Mouse (Mus musculus): ENCODE measurements around the gene Nav1. TPM values are rescaled to one million over a fixed set of nuclear protein-coding genes. Genes with fewer than 3 reads are reported as not detected.

Gene Nav1
- polyA plus RNA-seq, 1 experiment from 2014 or later: 25.6 TPM

DNA sequence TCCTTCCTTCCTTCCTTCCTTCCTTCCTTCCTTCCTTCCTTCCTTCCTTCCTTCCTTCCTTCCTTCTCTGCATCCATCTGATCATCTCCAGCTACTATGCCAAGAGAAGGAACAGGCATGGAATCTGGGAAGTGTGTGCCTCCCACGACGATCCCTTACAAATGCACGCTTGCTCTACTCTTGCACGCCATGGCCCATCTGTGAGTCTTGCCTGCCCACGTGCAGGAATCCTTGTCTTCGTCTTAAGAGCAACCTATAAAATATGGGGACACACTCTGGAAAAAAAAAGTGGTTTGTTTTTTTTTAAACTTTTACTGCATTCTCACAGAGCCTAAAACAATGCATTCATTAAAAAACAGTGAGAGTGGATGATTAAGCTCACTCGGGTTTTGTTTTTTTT, 40.5 kb downstream of the Nav1 start:
- no peak overlapping the region for H3K4me2 ChIP-seq (replicated peaks; ENCODE audit: low read depth, low read length)
- H3K36me3 ChIP-seq (ENCODE audit: control insufficient read depth, insufficient read depth, low read length): no peaks in the 10 kb centered on the region
- peaks cover 27% of the 10 kb centered on the region for H3K4me1 ChIP-seq (ENCODE audit: control insufficient read depth, insufficient read depth, low read length)
- H3K27me3 ChIP-seq (ENCODE audit: control insufficient read depth, insufficient read depth, low read length): no peaks in the 10 kb centered on the region
- ATAC-seq (ENCODE audit: insufficient number of reproducible peaks, insufficient read depth, low FRiP score, low read depth): no peak
- WGBS: 79% methylated on average over 7 of the region's 7 CpGs
- H3K9ac ChIP-seq (replicated peaks; ENCODE audit: low read depth, low read length): no peak overlapping the region
- no peak overlapping the region for H3K27ac ChIP-seq (ENCODE audit: low read length)
- no peaks in the 10 kb centered on the region for H3K9me3 ChIP-seq (ENCODE audit: control insufficient read depth, low read depth, low read length)
- no peak overlapping the region for H3K4me3 ChIP-seq (ENCODE audit: low read depth, low read length)

GRCm38 (mm10) chr1:135565775-135566174, 41.3 kb downstream of the Nav1 start:
- Histone ChIP-seq H3K4me2 (replicated peaks; ENCODE audit: low read depth, low read length) (no peak overlapping the region), H3K27ac (ENCODE audit: low read length) (no peak overlapping the region), H3K9me3 (ENCODE audit: control insufficient read depth, low read depth, low read length) (no peaks in the 10 kb centered on the region), H3K27me3 (ENCODE audit: control insufficient read depth, insufficient read depth, low read length) (no peaks in the 10 kb centered on the region), H3K9ac (replicated peaks; ENCODE audit: low read depth, low read length) (no peak overlapping the region), H3K36me3 (ENCODE audit: control insufficient read depth, insufficient read depth, low read length) (no peaks in the 10 kb centered on the region), H3K4me3 (ENCODE audit: low read depth, low read length) (no peak overlapping the region), H3K4me1 (ENCODE audit: control insufficient read depth, insufficient read depth, low read length) (peaks cover 32% of the 10 kb centered on the region)
- 87% methylated on average over 5 of the region's 5 CpGs for WGBS
- ATAC-seq (ENCODE audit: insufficient number of reproducible peaks, insufficient read depth, low FRiP score, low read depth): no peak

- WGBS: 48% methylated on average over 10 of the region's 10 CpGs
- H3K4me3 ChIP-seq (ENCODE audit: low read depth, low read length): no peak overlapping the region
- peaks cover 32% of the 10 kb centered on the region for H3K4me1 ChIP-seq (ENCODE audit: control insufficient read depth, insufficient read depth, low read length)
- no peaks in the 10 kb centered on the region for H3K9me3 ChIP-seq (ENCODE audit: control insufficient read depth, low read depth, low read length)
- H3K4me2 ChIP-seq (replicated peaks; ENCODE audit: low read depth, low read length): no peak overlapping the region
- no peaks in the 10 kb centered on the region for H3K27me3 ChIP-seq (ENCODE audit: control insufficient read depth, insufficient read depth, low read length)
- H3K27ac ChIP-seq (ENCODE audit: low read length): peak overlapping the region; percentile 21; the same call in 1 of the 2 replicates
- no peak overlapping the region for H3K9ac ChIP-seq (replicated peaks; ENCODE audit: low read depth, low read length)
- no peak for ATAC-seq (ENCODE audit: insufficient number of reproducible peaks, insufficient read depth, low FRiP score, low read depth)
- H3K36me3 ChIP-seq (ENCODE audit: control insufficient read depth, insufficient read depth, low read length): no peaks in the 10 kb centered on the region
Measured at GRCm38 (mm10) chr1:135564660-135565519, 42.2 kb downstream of the Nav1 start.

DNA sequence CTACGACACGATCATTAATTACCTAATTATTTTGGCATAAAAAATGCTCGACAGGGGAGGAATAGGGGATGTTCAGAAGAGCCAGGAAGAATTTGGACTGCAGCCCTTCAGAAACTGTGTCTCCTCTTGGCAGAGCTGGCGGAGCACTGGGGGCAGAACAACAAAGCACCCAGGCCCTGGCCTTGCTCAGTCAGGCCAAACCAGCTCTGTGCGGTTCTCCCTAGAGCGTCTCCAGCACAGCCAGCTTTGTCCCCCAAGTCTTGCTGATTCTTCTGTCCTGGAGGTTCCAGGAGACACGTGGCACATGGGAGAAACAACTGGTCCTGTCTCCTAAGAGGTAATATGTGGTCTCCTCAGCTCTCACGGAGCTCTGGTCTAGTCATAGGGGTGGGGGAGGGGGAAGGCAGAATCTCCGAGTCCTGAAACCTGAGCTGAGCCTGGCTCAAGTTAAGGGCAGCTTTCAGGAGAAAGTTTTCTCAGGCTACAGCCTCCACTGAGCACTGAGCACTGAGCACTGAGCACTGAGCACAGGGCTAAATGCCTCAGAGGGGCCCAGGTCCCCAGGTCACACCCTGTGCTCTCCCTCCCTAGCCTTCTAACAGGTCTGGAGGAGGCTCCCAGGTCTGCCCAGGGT, 43.2 kb downstream of the Nav1 start:
- WGBS: 25% methylated on average over 9 of the region's 9 CpGs
- Histone ChIP-seq H3K4me3 (ENCODE audit: low read depth, low read length) (no peak overlapping the region), H3K9ac (replicated peaks; ENCODE audit: low read depth, low read length) (no peak overlapping the region), H3K4me2 (replicated peaks; ENCODE audit: low read depth, low read length) (no peak overlapping the region), H3K27me3 (ENCODE audit: control insufficient read depth, insufficient read depth, low read length) (no peaks in the 10 kb centered on the region), H3K36me3 (ENCODE audit: control insufficient read depth, insufficient read depth, low read length) (no peaks in the 10 kb centered on the region), H3K9me3 (ENCODE audit: control insufficient read depth, low read depth, low read length) (no peaks in the 10 kb centered on the region), H3K4me1 (ENCODE audit: control insufficient read depth, insufficient read depth, low read length) (peaks cover 32% of the 10 kb centered on the region), H3K27ac (ENCODE audit: low read length) (peak overlapping the region; percentile 61; the same call in 1 of the 2 replicates)
- peak; percentile 26; the same call in 1 of the 2 replicates for ATAC-seq (ENCODE audit: insufficient number of reproducible peaks, insufficient read depth, low FRiP score, low read depth)

DNA sequence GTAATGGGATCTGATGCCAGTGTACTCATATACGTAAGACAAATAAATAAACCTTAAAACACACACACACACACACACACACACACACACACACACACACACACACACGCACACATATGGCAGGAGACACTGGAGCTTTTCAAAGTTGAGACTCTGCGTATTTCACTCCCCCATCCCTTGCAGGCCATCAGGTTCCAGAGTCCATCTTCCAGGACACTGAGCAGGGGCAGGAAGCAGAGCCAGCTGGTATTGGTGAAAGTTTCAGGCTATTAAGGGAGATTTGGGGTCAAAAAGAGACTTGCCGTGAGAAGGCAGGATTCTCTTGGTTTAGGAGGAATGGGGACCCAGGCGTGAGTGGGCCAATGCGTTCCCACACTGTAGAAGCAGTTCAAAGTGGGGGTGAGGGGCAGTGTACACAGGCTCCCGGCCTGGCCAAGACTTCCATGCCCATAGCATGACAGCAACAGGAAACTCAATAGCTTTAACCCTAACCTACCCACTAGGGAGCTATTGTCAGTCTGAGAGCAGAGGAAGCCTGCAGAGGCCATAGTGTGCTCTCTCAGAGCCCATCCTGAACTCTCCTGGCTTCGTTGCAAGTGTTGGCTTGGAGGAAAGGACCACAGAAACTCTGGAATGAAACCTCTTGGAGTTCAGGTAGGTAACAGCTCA, 44.0 kb downstream of the Nav1 start:
- no peaks in the 10 kb centered on the region for H3K9me3 ChIP-seq (ENCODE audit: control insufficient read depth, low read depth, low read length)
- WGBS: 50% methylated on average over 8 of the region's 8 CpGs
- ATAC-seq (ENCODE audit: insufficient number of reproducible peaks, insufficient read depth, low FRiP score, low read depth): no peak
- H3K36me3 ChIP-seq (ENCODE audit: control insufficient read depth, insufficient read depth, low read length): no peaks in the 10 kb centered on the region
- no peak overlapping the region for H3K4me2 ChIP-seq (replicated peaks; ENCODE audit: low read depth, low read length)
- no peaks in the 10 kb centered on the region for H3K27me3 ChIP-seq (ENCODE audit: control insufficient read depth, insufficient read depth, low read length)
- peak overlapping the region; percentile 61; the same call in 1 of the 2 replicates for H3K27ac ChIP-seq (ENCODE audit: low read length)
- no peak overlapping the region for H3K4me3 ChIP-seq (ENCODE audit: low read depth, low read length)
- no peak overlapping the region for H3K9ac ChIP-seq (replicated peaks; ENCODE audit: low read depth, low read length)
- H3K4me1 ChIP-seq (ENCODE audit: control insufficient read depth, insufficient read depth, low read length): peaks cover 32% of the 10 kb centered on the region

- Histone ChIP-seq H3K36me3 (ENCODE audit: control insufficient read depth, insufficient read depth, low read length) (no peaks in the 10 kb centered on the region), H3K4me2 (replicated peaks; ENCODE audit: low read depth, low read length) (no peak overlapping the region), H3K4me1 (ENCODE audit: control insufficient read depth, insufficient read depth, low read length) (peaks cover 32% of the 10 kb centered on the region), H3K4me3 (ENCODE audit: low read depth, low read length) (no peak overlapping the region), H3K9ac (replicated peaks; ENCODE audit: low read depth, low read length) (no peak overlapping the region), H3K27ac (ENCODE audit: low read length) (no peak overlapping the region), H3K27me3 (ENCODE audit: control insufficient read depth, insufficient read depth, low read length) (no peaks in the 10 kb centered on the region), H3K9me3 (ENCODE audit: control insufficient read depth, low read depth, low read length) (no peaks in the 10 kb centered on the region)
- 8% methylated on average over 4 of the region's 4 CpGs for WGBS
- no peak for ATAC-seq (ENCODE audit: insufficient number of reproducible peaks, insufficient read depth, low FRiP score, low read depth)
Measured at GRCm38 (mm10) chr1:135562115-135562514, 45.0 kb downstream of the Nav1 start.

GRCm38 (mm10) chr1:135561282-135561681, 45.8 kb downstream of the Nav1 start:
- H3K4me1 ChIP-seq (ENCODE audit: control insufficient read depth, insufficient read depth, low read length): peaks cover 32% of the 10 kb centered on the region
- no peak overlapping the region for H3K4me2 ChIP-seq (replicated peaks; ENCODE audit: low read depth, low read length)
- H3K9ac ChIP-seq (replicated peaks; ENCODE audit: low read depth, low read length): no peak overlapping the region
- no peaks in the 10 kb centered on the region for H3K9me3 ChIP-seq (ENCODE audit: control insufficient read depth, low read depth, low read length)
- no peak overlapping the region for H3K4me3 ChIP-seq (ENCODE audit: low read depth, low read length)
- 0 out of 2 replicates have a peak overlapping the region, but pooled peaks have one; percentile 6 for H3K27ac ChIP-seq (ENCODE audit: low read length)
- WGBS: 30% methylated on average over 6 of the region's 6 CpGs
- 0 out of 2 replicates have a peak, but pooled peaks have one; percentile 35 for ATAC-seq (ENCODE audit: insufficient number of reproducible peaks, insufficient read depth, low FRiP score, low read depth)
- H3K36me3 ChIP-seq (ENCODE audit: control insufficient read depth, insufficient read depth, low read length): no peaks in the 10 kb centered on the region
- no peaks in the 10 kb centered on the region for H3K27me3 ChIP-seq (ENCODE audit: control insufficient read depth, insufficient read depth, low read length)

- Histone ChIP-seq H3K9ac (replicated peaks; ENCODE audit: low read depth, low read length) (no peak overlapping the region), H3K36me3 (ENCODE audit: control insufficient read depth, insufficient read depth, low read length) (no peaks in the 10 kb centered on the region), H3K27ac (ENCODE audit: low read length) (no peak overlapping the region), H3K27me3 (ENCODE audit: control insufficient read depth, insufficient read depth, low read length) (no peaks in the 10 kb centered on the region), H3K9me3 (ENCODE audit: control insufficient read depth, low read depth, low read length) (no peaks in the 10 kb centered on the region), H3K4me3 (ENCODE audit: low read depth, low read length) (no peak overlapping the region), H3K4me1 (ENCODE audit: control insufficient read depth, insufficient read depth, low read length) (peaks cover 29% of the 10 kb centered on the region), H3K4me2 (replicated peaks; ENCODE audit: low read depth, low read length) (no peak overlapping the region)
- 51% methylated on average over 6 of the region's 6 CpGs for WGBS
- ATAC-seq (ENCODE audit: insufficient number of reproducible peaks, insufficient read depth, low FRiP score, low read depth): no peak
Measured at GRCm38 (mm10) chr1:135557976-135558375, 49.1 kb downstream of the Nav1 start.
